Mouse (Mus musculus) urinary bladder, adult 18-20 months (tissue): ENCODE data around the gene Dpagt1.
"Not testable (repeated sequence)": the region's sequence is repeated elsewhere in the genome, so short reads cannot be mapped to it uniquely, and the experiment has no call there.

Experiments
- DNase-seq, 2 experiments: peaks; one replicate each; pipeline ENCODE4 v3.0.0; 2022; ENCODE audit warnings: low spot score in 2 of 2, mixed read lengths in 2 of 2

Gene Dpagt1

GRCm38 (mm10) chr9:44318076-44318825 lies 7.6 kb upstream of the Dpagt1 start:
- DNase-seq: no peak

DNA sequence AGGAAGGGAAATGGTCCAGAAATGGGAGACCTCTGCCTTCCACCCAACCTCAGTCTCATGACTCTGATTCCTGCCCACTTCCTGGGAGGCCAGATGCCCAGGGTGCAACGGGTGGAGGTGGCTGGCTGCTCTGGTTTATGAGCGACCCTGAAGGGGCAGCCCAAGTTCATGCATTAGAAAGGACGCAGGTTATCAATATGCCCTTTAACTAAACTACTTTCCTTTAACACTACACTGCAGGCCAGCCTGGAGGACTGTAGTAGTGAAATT lies 7.1 kb upstream of the Dpagt1 start:
- no peak for DNase-seq

GRCm38 (mm10) chr9:44319105-44319886 lies 6.5 kb upstream of the Dpagt1 start:
- peak in 1 of 2 experiments; percentile 47 for DNase-seq

GRCm38 (mm10) chr9:44319887-44320798 lies 5.7 kb upstream of the Dpagt1 start, which contains the start of gene C2cd2l:
Gene C2cd2l (minus strand): TSS chr9:44320285.
- DNase-seq: peak; percentile 74 to 85

- no peak for DNase-seq
Observed at GRCm38 (mm10) chr9:44320799-44321133, 5.1 kb upstream of the Dpagt1 start.

DNA sequence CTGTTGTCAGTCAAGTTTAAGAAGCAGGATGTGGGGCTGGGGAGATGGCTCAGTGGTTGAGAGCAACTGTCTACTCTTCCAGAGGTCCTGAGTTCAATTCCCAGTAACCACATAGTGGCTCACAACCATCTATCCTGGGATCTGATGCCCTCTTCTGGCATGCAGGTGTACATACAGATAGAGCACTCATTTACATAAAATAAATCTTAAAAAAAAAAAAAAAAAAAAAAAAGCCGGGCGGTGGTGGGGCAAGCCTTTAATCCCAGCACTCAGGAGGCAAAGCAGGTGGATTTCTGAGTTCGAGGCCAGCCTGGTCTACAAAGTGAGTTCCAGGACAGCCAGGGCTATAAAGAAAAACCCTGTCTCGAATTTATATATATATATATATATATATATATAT lies 2.2 kb upstream of the Dpagt1 start:
- DNase-seq: not testable (repeated sequence)

- DNase-seq: no peak
Observed at GRCm38 (mm10) chr9:44324147-44324546, 1.7 kb upstream of the Dpagt1 start.

GRCm38 (mm10) chr9:44325032-44325767 lies 619 bp upstream of the Dpagt1 start:
- not testable (repeated sequence) for DNase-seq

DNA sequence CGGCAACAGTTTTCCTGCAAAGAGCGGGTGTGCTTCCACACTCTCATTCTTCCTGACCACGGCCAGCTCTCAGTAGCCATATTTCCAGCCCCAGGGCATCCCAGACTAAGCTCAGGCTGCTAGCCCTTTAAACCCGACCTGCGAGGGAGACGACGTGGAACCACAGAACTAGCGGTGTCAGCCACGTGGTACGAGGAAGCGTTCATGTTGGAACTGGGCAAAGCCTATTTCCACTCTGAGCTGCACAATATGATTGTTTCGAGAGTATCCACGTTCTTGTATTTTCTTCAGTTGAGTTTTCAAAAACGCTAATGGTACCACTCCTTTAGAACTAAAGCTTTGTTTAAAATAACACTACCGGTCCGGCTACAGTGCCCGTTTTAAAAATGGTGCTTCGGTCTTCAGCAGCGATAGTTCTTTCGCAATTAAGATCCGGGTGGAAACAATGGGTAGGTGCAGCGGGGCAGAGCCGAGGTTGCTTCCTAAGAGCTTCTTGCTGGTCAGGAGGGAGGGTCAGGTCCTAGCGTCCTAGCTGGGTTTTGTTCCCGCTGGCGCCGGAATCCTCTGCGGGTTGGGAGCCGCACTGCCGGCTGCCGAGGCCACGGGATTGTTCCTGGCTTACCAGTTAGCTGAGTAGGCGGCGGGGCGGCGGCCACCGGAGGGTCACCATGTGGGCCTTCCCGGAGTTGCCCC lies 698 bp downstream of the Dpagt1 start:
- DNase-seq: peak; percentile 68 to 79

- no peak for DNase-seq
Observed at GRCm38 (mm10) chr9:44327064-44327711, 1.4 kb downstream of the Dpagt1 start.

GRCm38 (mm10) chr9:44327926-44328325 lies 2.1 kb downstream of the Dpagt1 start:
- DNase-seq: no peak

DNA sequence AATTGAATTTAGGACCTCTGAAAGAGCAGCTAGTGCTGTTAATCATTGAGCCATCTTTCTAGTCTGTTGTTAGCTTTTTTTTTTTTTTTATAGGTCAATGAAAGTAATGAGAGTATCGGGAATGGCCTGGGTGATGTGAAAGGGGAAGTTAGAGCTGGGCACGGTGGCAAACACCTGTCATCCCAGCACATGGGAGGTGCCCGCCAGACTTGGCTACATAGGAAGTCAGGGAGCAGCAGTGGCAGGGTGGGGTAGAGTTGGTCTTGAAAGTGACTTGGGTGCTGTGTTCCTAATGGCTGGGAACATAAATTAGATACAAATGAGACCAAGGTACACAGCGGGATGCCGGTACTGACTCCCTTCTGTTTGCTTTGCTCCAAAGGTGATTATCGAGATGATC lies 4.9 kb downstream of the Dpagt1 start:
- DNase-seq: no peak

GRCm38 (mm10) chr9:44332918-44333638 lies 7.3 kb downstream of the Dpagt1 start:
- no peak for DNase-seq

- DNase-seq: peak; percentile 96 to 97
Observed at GRCm38 (mm10) chr9:44334396-44335330, 8.8 kb downstream of the Dpagt1 start, which contains the start of gene H2afx. Gene H2afx (plus strand): TSS chr9:44334694.

DNA sequence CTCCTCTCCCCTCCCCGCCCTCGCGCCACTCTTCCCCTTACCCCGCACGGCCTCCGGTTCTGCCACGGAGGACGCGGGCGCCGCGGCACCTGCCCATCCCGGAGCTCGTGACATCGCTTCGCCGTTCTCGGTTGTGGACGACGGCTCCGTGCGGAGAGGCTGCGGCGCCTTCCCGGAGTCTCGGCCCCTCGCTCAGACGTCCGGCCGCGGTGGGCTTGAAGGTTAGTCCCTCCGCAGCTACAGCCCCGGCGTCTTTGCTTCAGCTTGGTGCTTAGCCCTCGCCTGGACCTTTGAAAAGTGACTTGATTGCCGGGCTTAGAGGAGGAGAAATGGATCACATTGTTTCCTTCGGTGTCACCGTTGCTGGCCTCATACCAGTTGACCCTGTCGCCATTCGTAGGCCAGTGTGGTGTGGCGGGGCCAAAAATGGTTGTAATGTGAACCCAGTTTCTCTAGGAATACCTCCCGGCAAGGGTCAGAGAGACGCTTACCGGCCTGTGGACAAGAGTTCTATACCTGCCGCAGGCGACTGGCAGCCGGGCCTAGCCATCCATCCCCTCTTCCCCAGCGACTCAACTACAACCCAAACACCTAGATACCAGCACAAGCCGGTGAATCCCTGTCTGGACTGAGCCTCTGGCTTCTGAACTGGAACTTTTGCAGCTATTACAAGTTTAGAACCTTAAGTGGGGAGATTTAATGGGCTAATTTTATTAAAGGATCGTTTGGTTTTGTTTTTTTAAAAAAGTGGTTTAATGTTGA lies 9.7 kb downstream of the Dpagt1 start:
- peak in 1 of 2 experiments; percentile 53 for DNase-seq

DNA sequence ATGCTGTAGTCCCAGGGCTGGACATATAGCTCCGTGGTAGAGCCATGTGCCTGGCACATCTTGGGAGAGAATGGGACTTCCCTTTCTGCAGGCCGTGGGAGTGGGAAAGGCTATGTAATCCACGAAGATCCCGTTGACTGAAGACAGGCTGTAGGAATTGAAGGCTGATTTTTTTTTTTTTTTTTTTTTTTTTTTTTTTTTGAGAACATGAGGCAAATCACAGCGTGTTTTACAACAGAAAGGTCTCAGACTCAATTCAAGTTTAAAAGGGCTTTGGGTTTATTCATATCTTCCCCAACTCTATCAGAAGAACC lies 10.2 kb downstream of the Dpagt1 start:
- DNase-seq: no peak

- not testable (repeated sequence) for DNase-seq
Observed at GRCm38 (mm10) chr9:44336513-44336912, 10.7 kb downstream of the Dpagt1 start.

DNA sequence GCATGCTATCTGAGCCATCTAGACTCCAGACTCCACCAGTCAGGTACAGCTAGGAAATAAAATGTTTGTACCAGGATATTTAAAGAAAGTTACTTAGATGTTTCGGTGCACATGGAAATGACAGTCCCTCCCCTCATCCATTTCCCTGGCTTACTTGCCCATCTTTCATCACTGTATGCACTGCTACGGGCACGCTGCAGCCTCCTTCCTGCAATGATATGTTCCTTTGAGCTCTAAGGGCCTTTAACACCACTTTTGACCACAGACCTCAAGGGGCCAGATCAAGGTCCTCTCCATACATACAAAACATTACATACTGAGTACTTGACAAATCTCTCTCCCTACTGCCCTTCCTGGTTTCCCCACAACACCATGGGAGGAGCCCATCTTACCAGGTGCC lies 11.1 kb downstream of the Dpagt1 start:
- no peak for DNase-seq
